Mouse (Mus musculus) natural killer cell, adult 2 months (primary cell): ENCODE results near the gene Kif23.

ENCODE experiments used
- DNase-seq, 2 experiments: peaks; one replicate each; pipeline ENCODE4 v3.0.0; 2022; ENCODE audit warnings: low spot score in 2 of 2

Kif23 gene

GRCm38 (mm10) chr9:61946623-61947401 lies at the start of gene Kif23:
TSS of gene Kif23 (minus strand) at chr9:61946774.
- peak; percentile 98 for DNase-seq

- no peak for DNase-seq
Observed at GRCm38 (mm10) chr9:61991158-61991557, 44.6 kb upstream of the Kif23 start.

- no peak for DNase-seq
Observed at GRCm38 (mm10) chr9:61990738-61991137, 44.2 kb upstream of the Kif23 start.

- DNase-seq: peak in 1 of 2 experiments; percentile 28
Observed at GRCm38 (mm10) chr9:61986055-61986454, 39.5 kb upstream of the Kif23 start.

GRCm38 (mm10) chr9:61985183-61985863 lies 38.7 kb upstream of the Kif23 start:
- peak; percentile 45 to 63 for DNase-seq

- peak in 1 of 2 experiments; percentile 55 for DNase-seq
Observed at GRCm38 (mm10) chr9:61982940-61983620, 36.5 kb upstream of the Kif23 start.

GRCm38 (mm10) chr9:61981876-61982275 lies 35.3 kb upstream of the Kif23 start:
- DNase-seq: no peak

- DNase-seq: no peak
Observed at GRCm38 (mm10) chr9:61979983-61980382, 33.4 kb upstream of the Kif23 start.

- no peak for DNase-seq
Observed at GRCm38 (mm10) chr9:61977258-61977945, 30.8 kb upstream of the Kif23 start.

- no peak for DNase-seq
Observed at GRCm38 (mm10) chr9:61972031-61972430, 25.5 kb upstream of the Kif23 start.

- DNase-seq: no peak
Observed at GRCm38 (mm10) chr9:61971045-61971444, 24.5 kb upstream of the Kif23 start.

- DNase-seq: peak in 1 of 2 experiments; percentile 21
Observed at GRCm38 (mm10) chr9:61967357-61967756, 20.8 kb upstream of the Kif23 start.

- DNase-seq: no peak
Observed at GRCm38 (mm10) chr9:61965987-61966386, 19.4 kb upstream of the Kif23 start.

- DNase-seq: peak; percentile 74 to 78
Observed at GRCm38 (mm10) chr9:61965411-61965930, 18.9 kb upstream of the Kif23 start.

GRCm38 (mm10) chr9:61963356-61963755 lies 16.8 kb upstream of the Kif23 start:
- DNase-seq: peak; percentile 45 to 65

GRCm38 (mm10) chr9:61961181-61961580 lies 14.6 kb upstream of the Kif23 start:
- no peak for DNase-seq

GRCm38 (mm10) chr9:61960753-61961152 lies 14.2 kb upstream of the Kif23 start:
- DNase-seq: no peak

- no peak for DNase-seq
Observed at GRCm38 (mm10) chr9:61959921-61960569, 13.5 kb upstream of the Kif23 start.

GRCm38 (mm10) chr9:61954707-61955106 lies 8.1 kb upstream of the Kif23 start:
- no peak for DNase-seq

- no peak for DNase-seq
Observed at GRCm38 (mm10) chr9:61952241-61952640, 5.7 kb upstream of the Kif23 start.
